Mouse (Mus musculus): ENCODE measurements around the gene Sec14l3. TPM values are rescaled to one million over a fixed set of nuclear protein-coding genes. Genes with fewer than 3 reads are reported as not detected.
"Not testable (repeated sequence)": the region's sequence is repeated elsewhere in the genome, so short reads cannot be mapped to it uniquely, and the experiment has no call there.

Sec14l3 gene
- not detected in 2 replicates for total RNA-seq (2017)

GRCm38 (mm10) chr11:4064627-4065122, at the start of gene Sec14l3:
TSS of gene Sec14l3 (plus strand) at chr11:4064841.
- no peak for ATAC-seq (ENCODE audit: extremely low read depth, insufficient number of reproducible peaks, low FRiP score, poor library complexity, severe bottlenecking)

- ATAC-seq (ENCODE audit: extremely low read depth, insufficient number of reproducible peaks, low FRiP score, poor library complexity, severe bottlenecking) = not testable (repeated sequence)
Measured at GRCm38 (mm10) chr11:4015796-4016195, 48.8 kb upstream of the Sec14l3 start.

GRCm38 (mm10) chr11:4022111-4022510, 42.5 kb upstream of the Sec14l3 start:
- not testable (repeated sequence) for ATAC-seq (ENCODE audit: extremely low read depth, insufficient number of reproducible peaks, low FRiP score, poor library complexity, severe bottlenecking)

- no peak for ATAC-seq (ENCODE audit: extremely low read depth, insufficient number of reproducible peaks, low FRiP score, poor library complexity, severe bottlenecking)
Measured at GRCm38 (mm10) chr11:4023321-4023720, 41.3 kb upstream of the Sec14l3 start.

GRCm38 (mm10) chr11:4027066-4027465, 37.6 kb upstream of the Sec14l3 start:
- no peak for ATAC-seq (ENCODE audit: extremely low read depth, insufficient number of reproducible peaks, low FRiP score, poor library complexity, severe bottlenecking)

- ATAC-seq (ENCODE audit: extremely low read depth, insufficient number of reproducible peaks, low FRiP score, poor library complexity, severe bottlenecking) = no peak
Measured at GRCm38 (mm10) chr11:4027561-4028334, 36.9 kb upstream of the Sec14l3 start.

- no peak for ATAC-seq (ENCODE audit: extremely low read depth, insufficient number of reproducible peaks, low FRiP score, poor library complexity, severe bottlenecking)
Measured at GRCm38 (mm10) chr11:4029343-4029742, 35.3 kb upstream of the Sec14l3 start.

- no peak for ATAC-seq (ENCODE audit: extremely low read depth, insufficient number of reproducible peaks, low FRiP score, poor library complexity, severe bottlenecking)
Measured at GRCm38 (mm10) chr11:4031126-4031941, 33.3 kb upstream of the Sec14l3 start, which contains the start of gene Sec14l4. TSS of gene Sec14l4 (plus strand) at chr11:4031462.

- no peak for ATAC-seq (ENCODE audit: extremely low read depth, insufficient number of reproducible peaks, low FRiP score, poor library complexity, severe bottlenecking)
Measured at GRCm38 (mm10) chr11:4031961-4032360, 32.7 kb upstream of the Sec14l3 start.

- ATAC-seq (ENCODE audit: extremely low read depth, insufficient number of reproducible peaks, low FRiP score, poor library complexity, severe bottlenecking) = no peak
Measured at GRCm38 (mm10) chr11:4033471-4033870, 31.2 kb upstream of the Sec14l3 start.

GRCm38 (mm10) chr11:4034169-4034568, 30.5 kb upstream of the Sec14l3 start:
- no peak for ATAC-seq (ENCODE audit: extremely low read depth, insufficient number of reproducible peaks, low FRiP score, poor library complexity, severe bottlenecking)

GRCm38 (mm10) chr11:4035116-4035892, 29.3 kb upstream of the Sec14l3 start:
- ATAC-seq (ENCODE audit: extremely low read depth, insufficient number of reproducible peaks, low FRiP score, poor library complexity, severe bottlenecking) = no peak

GRCm38 (mm10) chr11:4035916-4036315, 28.7 kb upstream of the Sec14l3 start:
- no peak for ATAC-seq (ENCODE audit: extremely low read depth, insufficient number of reproducible peaks, low FRiP score, poor library complexity, severe bottlenecking)

GRCm38 (mm10) chr11:4036365-4037084, 28.1 kb upstream of the Sec14l3 start:
- no peak for ATAC-seq (ENCODE audit: extremely low read depth, insufficient number of reproducible peaks, low FRiP score, poor library complexity, severe bottlenecking)

GRCm38 (mm10) chr11:4039951-4040350, 24.7 kb upstream of the Sec14l3 start:
- ATAC-seq (ENCODE audit: extremely low read depth, insufficient number of reproducible peaks, low FRiP score, poor library complexity, severe bottlenecking) = no peak

- ATAC-seq (ENCODE audit: extremely low read depth, insufficient number of reproducible peaks, low FRiP score, poor library complexity, severe bottlenecking) = no peak
Measured at GRCm38 (mm10) chr11:4041123-4041625, 23.5 kb upstream of the Sec14l3 start.

- ATAC-seq (ENCODE audit: extremely low read depth, insufficient number of reproducible peaks, low FRiP score, poor library complexity, severe bottlenecking) = no peak
Measured at GRCm38 (mm10) chr11:4043081-4043480, 21.6 kb upstream of the Sec14l3 start.

- ATAC-seq (ENCODE audit: extremely low read depth, insufficient number of reproducible peaks, low FRiP score, poor library complexity, severe bottlenecking) = no peak
Measured at GRCm38 (mm10) chr11:4046526-4046925, 18.1 kb upstream of the Sec14l3 start.
